8 mouse cellular contexts compared by ENCODE assay signal in genomic region chr10:53598821-53599220, GRCm38 (mm10). TPM values are rescaled to one million over a fixed set of nuclear protein-coding genes. Genes with fewer than 3 reads are reported as not detected.
A peak's percentile ranks its signal among the peaks of the same experiment; 100 is the strongest.
DNase-seq lines count a peak whose midpoint lies in the region; ATAC-seq and TF ChIP-seq lines count a peak whose summit lies in the region.

No protein-coding gene starts in this region.

- no peak for ATAC-seq in forebrain, embryonic 13.5 days
- no peak for ATAC-seq in limb, embryonic 11.5 days (ENCODE audit: insufficient number of reproducible peaks, low FRiP score, low TSS enrichment, low read depth)
- no peak for ATAC-seq in neural tube, embryonic 13.5 days (ENCODE audit: low read depth)

- no peaks in the 10 kb centered on the region for H3K27me3 ChIP-seq in forebrain, embryonic 13.5 days
- no peaks in the 10 kb centered on the region for H3K27me3 ChIP-seq in limb, embryonic 11.5 days (ENCODE audit: control insufficient read depth, insufficient read depth, low read length)
- no peaks in the 10 kb centered on the region for H3K27me3 ChIP-seq in neural tube, embryonic 13.5 days

- H3K4me1 ChIP-seq in forebrain, embryonic 13.5 days = peaks cover 39% of the 10 kb centered on the region
- H3K4me1 ChIP-seq in limb, embryonic 11.5 days (ENCODE audit: control insufficient read depth, insufficient read depth, low read length) = 0 out of 2 replicates have a peak, but pooled peaks cover 8% of the 10 kb centered on the region
- H3K4me1 ChIP-seq in neural tube, embryonic 13.5 days (replicated peaks) = peaks cover 49% of the 10 kb centered on the region

- no peak for TF ChIP-seq CTCF in left cerebral cortex, adult 2 months (IDR thresholded peaks at IDR 0.05)

- H3K9me3 ChIP-seq in forebrain, embryonic 13.5 days (replicated peaks) = no peaks in the 10 kb centered on the region
- H3K9me3 ChIP-seq in limb, embryonic 11.5 days (ENCODE audit: control insufficient read depth, low read length) = no peaks in the 10 kb centered on the region
- no peaks in the 10 kb centered on the region for H3K9me3 ChIP-seq in neural tube, embryonic 13.5 days

- WGBS in forebrain, embryonic 13.5 days = 46% methylated on average over 5 of the region's 5 CpGs
- WGBS in limb, embryonic 11.5 days = 63% methylated on average over 5 of the region's 5 CpGs
- WGBS in neural tube, embryonic 13.5 days = 55% methylated on average over 5 of the region's 5 CpGs

- intact Hi-C loops in left cerebral cortex, adult 2 months (cut with DNase I) = no loop called here

- H3K36me3 ChIP-seq in forebrain, embryonic 13.5 days (ENCODE audit: poor library complexity, severe bottlenecking) = peaks cover 20% of the 10 kb centered on the region
- H3K36me3 ChIP-seq in limb, embryonic 11.5 days (ENCODE audit: control insufficient read depth, insufficient read depth, low read length) = peaks cover 2% of the 10 kb centered on the region; the same call in 1 of the 2 replicates
- peaks cover 22% of the 10 kb centered on the region for H3K36me3 ChIP-seq in neural tube, embryonic 13.5 days

- peak overlapping the region; percentile 60 for H3K4me2 ChIP-seq in forebrain, embryonic 13.5 days
- peak overlapping the region; percentile 37 for H3K4me2 ChIP-seq in limb, embryonic 11.5 days (ENCODE audit: low read depth, severe bottlenecking)
- H3K4me2 ChIP-seq in neural tube, embryonic 13.5 days = peak overlapping the region; percentile 78

- no peak overlapping the region for H3K27ac ChIP-seq in forebrain, embryonic 13.5 days
- no peak overlapping the region for H3K27ac ChIP-seq in limb, embryonic 11.5 days (replicated peaks; ENCODE audit: low read depth, low read length)
- no peak overlapping the region for H3K27ac ChIP-seq in neural tube, embryonic 13.5 days (replicated peaks)
- no peak overlapping the region for H3K27ac ChIP-seq in left cerebral cortex, adult 2 months

- H3K9ac ChIP-seq in forebrain, embryonic 13.5 days = peak overlapping the region; percentile 26
- no peak overlapping the region for H3K9ac ChIP-seq in limb, embryonic 11.5 days (ENCODE audit: low read length)
- no peak overlapping the region; the same call in 1 of the 2 replicates for H3K9ac ChIP-seq in neural tube, embryonic 13.5 days

- peak overlapping the region; percentile 32 for H3K4me3 ChIP-seq in forebrain, embryonic 13.5 days
- H3K4me3 ChIP-seq in limb, embryonic 11.5 days (ENCODE audit: low read depth, low read length) = 0 out of 2 replicates have a peak overlapping the region, but pooled peaks have one; percentile 10
- peak overlapping the region; percentile 20 for H3K4me3 ChIP-seq in neural tube, embryonic 13.5 days
- H3K4me3 ChIP-seq in left cerebral cortex, adult 2 months = no peak overlapping the region

- peak; percentile 35 for DNase-seq in CD4-positive helper T cell, adult 2 months (ENCODE audit: low read depth, low spot score)
- peak; percentile 51 for DNase-seq in Muller cell, postnatal 12 days (ENCODE audit: inconsistent ontology term)
- DNase-seq in limb, embryonic 11.5 days (ENCODE audit: low spot score) = no peak
- no peak for DNase-seq in frontal cortex, postnatal 14 days (ENCODE audit: low spot score in 2 of 2)
- DNase-seq in left cerebral cortex, adult 2 months (ENCODE audit: extremely low spot score in 1 of 2, low spot score in 2 of 2) = no peak
- DNase-seq in adrenal gland, postnatal 25 days = no peak

RNA-seq across cellular contexts. Expression of gene Asf1a, which starts 2.3 kb away (rescaled TPM):
- polyA plus RNA-seq in forebrain, embryonic 13.5 days (2015; fragmentation: Nextera tagmentation; extraction: Ambion mirVana) = 135 and 148 TPM in 2 replicates
- polyA plus RNA-seq in limb, embryonic 11.5 days (2014; fragmentation: Nextera tagmentation; extraction: Ambion mirVana) = 168 and 169 TPM in 2 replicates
- 88.2 and 107 TPM in 2 replicates for polyA plus RNA-seq in neural tube, embryonic 13.5 days (2015; fragmentation: Nextera tagmentation; extraction: Ambion mirVana)
- total RNA-seq in left cerebral cortex, adult 2 months (2021) = 10 to 100 TPM; 20.6 to 26.7 TPM
- total RNA-seq in adrenal gland, postnatal 25 days (2021) = 34.5 and 39.0 TPM in 2 replicates

RNA-seq across cellular contexts. Expression of gene Mcm9, which starts 31.4 kb away (rescaled TPM):
- polyA plus RNA-seq in forebrain, embryonic 13.5 days (2015; fragmentation: Nextera tagmentation; extraction: Ambion mirVana) = 13.5 and 14.5 TPM in 2 replicates
- 16.0 and 17.1 TPM in 2 replicates for polyA plus RNA-seq in limb, embryonic 11.5 days (2014; fragmentation: Nextera tagmentation; extraction: Ambion mirVana)
- polyA plus RNA-seq in neural tube, embryonic 13.5 days (2015; fragmentation: Nextera tagmentation; extraction: Ambion mirVana) = 6.4 and 9.1 TPM in 2 replicates
- 1 to 10 TPM; 5.6 to 6.0 TPM for total RNA-seq in left cerebral cortex, adult 2 months (2021)
- 13.3 and 16.9 TPM in 2 replicates for total RNA-seq in adrenal gland, postnatal 25 days (2021)

Comparison
In these comparisons a context has a peak if more than half of its experiments do, and no peak if none do; other contexts are left out.
1. DNase-seq: peak in CD4-positive helper T cell, adult 2 months (single experiment) and Muller cell, postnatal 12 days (single experiment); none in limb, embryonic 11.5 days (single experiment), frontal cortex, postnatal 14 days (0 of 2), left cerebral cortex, adult 2 months (0 of 2) and adrenal gland, postnatal 25 days (single experiment).
2. Peak in every context shown above with its lines, with median percentiles within 50 percentile points of each other: H3K4me2 ChIP-seq.